Mouse (Mus musculus): ENCODE results near the gene Lhfpl2. TPM values are rescaled to one million over a fixed set of nuclear protein-coding genes. Genes with fewer than 3 reads are reported as not detected.

Lhfpl2 gene
- polyA plus RNA-seq, 1 experiment = 5.8 TPM

DNA sequence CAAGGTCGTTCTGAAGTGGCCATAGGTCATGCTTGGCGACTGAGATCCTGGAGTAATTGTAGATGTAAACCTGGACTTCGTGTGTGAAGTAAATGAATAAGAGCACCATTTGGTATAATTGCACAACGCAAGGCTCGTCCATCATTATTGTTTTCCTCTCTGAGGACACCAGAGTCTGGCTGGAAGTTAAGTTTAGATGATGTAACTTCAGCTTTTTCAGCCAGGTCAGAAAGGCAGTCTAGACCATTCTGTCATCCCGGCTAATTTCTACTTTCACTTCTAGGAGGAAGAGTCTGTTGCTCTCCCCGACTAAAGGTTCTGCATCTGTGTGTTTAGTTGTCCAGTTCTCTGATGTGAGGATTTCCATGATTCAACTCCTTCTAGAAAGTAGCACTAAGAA is 7.6 kb upstream of the Lhfpl2 start:
- TF ChIP-seq CTCF (IDR thresholded peaks at IDR 0.05; ENCODE audit: control insufficient read depth, insufficient read depth, low read length) = no peak
- TF ChIP-seq POLR2A (IDR thresholded peaks at IDR 0.05; ENCODE audit: borderline replicate concordance, control insufficient read depth, low read depth, low read length) = no peak
- no peaks in the 10 kb centered on the region; the same call in 1 of the 2 replicates for H3K4me1 ChIP-seq (ENCODE audit: control insufficient read depth, insufficient read depth, low read length)
- no peak overlapping the region for H3K27ac ChIP-seq (ENCODE audit: control insufficient read depth, insufficient read depth, low read depth, low read length, poor library complexity)
- WGBS = 14% methylated on average over 7 of the region's 7 CpGs
- no peak overlapping the region for H3K4me3 ChIP-seq (replicated peaks; ENCODE audit: control insufficient read depth, low read depth, low read length)

DNA sequence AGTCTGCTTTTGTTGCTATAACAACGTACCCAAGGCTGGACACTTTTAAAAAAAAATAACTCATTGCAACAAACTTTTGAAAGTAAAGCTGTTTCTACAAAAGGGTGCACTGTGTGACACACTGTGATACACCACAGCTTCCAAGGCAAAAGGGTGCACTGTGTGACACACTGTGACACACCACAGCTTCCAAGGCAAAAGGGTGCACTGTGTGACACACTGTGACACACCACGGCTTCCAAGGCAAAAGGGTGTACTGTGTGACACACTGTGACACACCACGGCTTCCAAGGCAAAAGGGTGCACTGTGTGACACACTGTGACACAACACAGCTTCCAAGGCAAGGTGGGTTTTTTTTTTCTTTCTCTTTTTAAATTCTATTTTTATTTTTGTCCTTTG is 6.8 kb upstream of the Lhfpl2 start:
- Histone ChIP-seq H3K4me3 (replicated peaks; ENCODE audit: control insufficient read depth, low read depth, low read length) (no peak overlapping the region), H3K27ac (ENCODE audit: control insufficient read depth, insufficient read depth, low read depth, low read length, poor library complexity) (no peak overlapping the region), H3K4me1 (ENCODE audit: control insufficient read depth, insufficient read depth, low read length) (no peaks in the 10 kb centered on the region; the same call in 1 of the 2 replicates)
- TF ChIP-seq CTCF (IDR thresholded peaks at IDR 0.05; ENCODE audit: control insufficient read depth, insufficient read depth, low read length) = no peak
- TF ChIP-seq POLR2A (IDR thresholded peaks at IDR 0.05; ENCODE audit: borderline replicate concordance, control insufficient read depth, low read depth, low read length) = no peak
- WGBS = 87% methylated on average over 3 of the region's 3 CpGs

DNA sequence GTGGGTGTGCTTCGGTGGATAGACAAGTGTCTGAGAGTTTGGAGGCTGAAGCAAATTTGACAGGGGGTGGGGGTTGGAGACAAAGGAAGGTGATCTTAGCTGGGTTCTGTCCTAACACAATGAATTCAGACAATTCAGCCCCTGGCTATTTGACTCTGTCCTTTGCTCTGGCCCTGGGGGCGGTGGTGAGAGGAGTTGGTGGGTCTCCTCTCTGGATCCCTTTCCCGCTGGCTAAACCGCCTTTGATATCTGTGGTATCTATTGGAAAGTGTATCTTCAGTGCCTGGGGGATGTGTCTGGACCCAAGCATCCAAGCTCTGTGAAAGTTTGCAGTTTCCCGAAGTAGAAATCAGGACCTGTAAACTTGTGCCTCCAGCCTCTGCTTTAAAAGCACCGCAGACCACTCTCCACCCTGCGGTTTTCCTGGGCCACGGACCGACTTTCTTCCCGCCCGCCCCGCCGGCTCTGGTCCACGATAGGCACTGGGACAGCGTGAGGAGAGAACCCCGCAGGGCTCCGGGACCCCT is 497 bp upstream of the Lhfpl2 start:
- H3K27ac ChIP-seq (ENCODE audit: control insufficient read depth, insufficient read depth, low read depth, low read length, poor library complexity) = no peak overlapping the region; the same call in 1 of the 2 replicates
- no peaks in the 10 kb centered on the region for H3K4me1 ChIP-seq (ENCODE audit: control insufficient read depth, insufficient read depth, low read length)
- no peak for TF ChIP-seq POLR2A (IDR thresholded peaks at IDR 0.05; ENCODE audit: borderline replicate concordance, control insufficient read depth, low read depth, low read length)
- TF ChIP-seq CTCF (IDR thresholded peaks at IDR 0.05; ENCODE audit: control insufficient read depth, insufficient read depth, low read length) = no peak
- peak overlapping the region; percentile 81 for H3K4me3 ChIP-seq (replicated peaks; ENCODE audit: control insufficient read depth, low read depth, low read length)
- WGBS = 13% methylated on average over 17 of the region's 17 CpGs

DNA sequence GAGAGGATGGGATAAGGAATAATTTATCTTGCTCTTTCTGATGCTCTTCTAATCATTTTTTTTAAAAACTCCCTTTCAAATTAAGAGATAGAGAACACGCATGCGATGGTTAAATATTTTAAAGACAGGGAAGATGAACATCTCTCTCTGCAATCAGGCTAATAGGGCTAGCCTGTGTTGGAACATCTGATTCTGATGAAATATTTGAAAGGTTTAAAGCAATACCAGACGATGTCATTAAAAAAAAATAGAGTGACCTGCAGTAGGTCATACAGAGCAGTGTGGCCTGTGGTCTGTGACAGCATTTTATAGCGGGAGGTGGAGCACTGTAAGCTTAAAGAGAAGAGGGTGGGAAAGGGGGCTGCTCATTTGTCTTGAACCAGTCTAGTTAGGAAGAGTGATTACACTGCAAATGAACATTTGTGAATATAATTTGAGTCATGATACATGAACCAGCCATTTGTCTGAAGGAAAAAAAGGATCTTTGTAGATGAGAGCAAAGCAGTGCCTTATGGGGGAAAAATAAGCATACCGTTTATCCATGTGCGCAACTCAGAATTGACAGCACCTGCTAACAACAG is 1.1 kb downstream of the Lhfpl2 start:
- no peak overlapping the region for H3K27ac ChIP-seq (ENCODE audit: control insufficient read depth, insufficient read depth, low read depth, low read length, poor library complexity)
- WGBS = 52% methylated on average over 6 of the region's 6 CpGs
- peak overlapping the region; percentile 81 for H3K4me3 ChIP-seq (replicated peaks; ENCODE audit: control insufficient read depth, low read depth, low read length)
- TF ChIP-seq CTCF (IDR thresholded peaks at IDR 0.05; ENCODE audit: control insufficient read depth, insufficient read depth, low read length) (no peak), POLR2A (IDR thresholded peaks at IDR 0.05; ENCODE audit: borderline replicate concordance, control insufficient read depth, low read depth, low read length) (no peak)
- H3K4me1 ChIP-seq (ENCODE audit: control insufficient read depth, insufficient read depth, low read length) = peaks cover 3% of the 10 kb centered on the region; the same call in 1 of the 2 replicates

DNA sequence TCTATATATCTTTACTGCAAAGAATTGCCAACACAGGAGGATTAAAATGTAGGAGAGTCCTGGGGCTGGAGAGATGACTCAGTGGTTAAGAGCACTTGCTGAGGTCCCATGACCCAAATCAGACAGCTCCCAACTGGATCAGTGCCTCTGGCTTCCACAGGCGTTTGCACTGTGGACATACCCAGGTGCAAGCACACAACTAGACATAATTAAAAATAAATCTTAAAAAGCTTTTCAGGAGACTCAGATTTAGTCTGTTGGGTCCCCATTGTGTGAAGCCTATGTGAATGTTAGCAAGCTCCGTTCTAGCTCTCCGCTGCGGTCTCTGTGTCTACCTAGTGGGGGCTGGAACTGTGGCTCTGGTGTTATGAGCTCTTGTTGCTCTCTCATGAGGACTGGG is 1.8 kb downstream of the Lhfpl2 start:
- TF ChIP-seq CTCF (IDR thresholded peaks at IDR 0.05; ENCODE audit: control insufficient read depth, insufficient read depth, low read length) (no peak), POLR2A (IDR thresholded peaks at IDR 0.05; ENCODE audit: borderline replicate concordance, control insufficient read depth, low read depth, low read length) (no peak)
- peaks cover 3% of the 10 kb centered on the region; the same call in 1 of the 2 replicates for H3K4me1 ChIP-seq (ENCODE audit: control insufficient read depth, insufficient read depth, low read length)
- WGBS = 87% methylated on average over 4 of the region's 4 CpGs
- H3K4me3 ChIP-seq (replicated peaks; ENCODE audit: control insufficient read depth, low read depth, low read length) = no peak overlapping the region
- H3K27ac ChIP-seq (ENCODE audit: control insufficient read depth, insufficient read depth, low read depth, low read length, poor library complexity) = no peak overlapping the region

DNA sequence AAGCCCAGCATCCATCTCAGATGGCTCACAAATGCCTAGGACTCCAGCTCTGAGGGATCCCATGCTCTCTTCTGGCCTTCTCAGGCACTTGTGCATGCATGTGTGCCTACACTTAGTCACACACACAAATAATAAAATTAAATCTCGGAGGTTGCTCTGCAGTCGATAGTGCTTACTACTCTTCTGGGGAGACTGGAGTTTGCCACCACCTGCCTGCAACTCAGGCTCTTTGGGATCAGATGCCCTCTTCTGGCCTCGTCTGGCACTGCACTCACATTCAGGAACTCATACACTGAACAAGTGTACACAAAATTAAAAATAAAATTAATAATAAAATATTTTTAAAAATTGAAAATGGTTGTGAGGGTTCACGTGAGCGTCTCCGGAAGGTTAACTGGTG is 2.2 kb downstream of the Lhfpl2 start:
- H3K4me1 ChIP-seq (ENCODE audit: control insufficient read depth, insufficient read depth, low read length) = peaks cover 3% of the 10 kb centered on the region; the same call in 1 of the 2 replicates
- no peak overlapping the region for H3K4me3 ChIP-seq (replicated peaks; ENCODE audit: control insufficient read depth, low read depth, low read length)
- TF ChIP-seq POLR2A (IDR thresholded peaks at IDR 0.05; ENCODE audit: borderline replicate concordance, control insufficient read depth, low read depth, low read length) = no peak
- TF ChIP-seq CTCF (IDR thresholded peaks at IDR 0.05; ENCODE audit: control insufficient read depth, insufficient read depth, low read length) = peak; percentile 73
- H3K27ac ChIP-seq (ENCODE audit: control insufficient read depth, insufficient read depth, low read depth, low read length, poor library complexity) = no peak overlapping the region
- WGBS = 63% methylated on average over 6 of the region's 6 CpGs

DNA sequence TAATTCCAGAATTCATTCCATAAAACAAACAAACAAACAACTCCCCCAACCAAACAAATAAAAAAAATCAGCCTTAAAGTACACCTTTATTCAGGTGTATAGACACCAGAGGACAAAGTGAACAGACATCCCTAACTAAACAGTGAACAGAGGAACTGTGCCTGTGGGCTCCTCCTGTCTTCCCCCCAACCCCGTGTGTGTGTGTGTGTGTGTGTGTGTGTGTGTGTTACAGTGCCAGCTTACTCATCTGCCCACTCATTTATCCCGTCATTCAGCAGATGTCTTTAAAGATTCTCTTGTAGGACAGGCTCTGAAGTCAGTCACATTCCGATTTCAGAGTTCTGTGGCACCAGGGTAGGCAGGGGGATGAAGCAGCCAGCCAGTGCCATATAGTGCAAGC is 2.9 kb downstream of the Lhfpl2 start:
- H3K4me1 ChIP-seq (ENCODE audit: control insufficient read depth, insufficient read depth, low read length) = peaks cover 3% of the 10 kb centered on the region; the same call in 1 of the 2 replicates
- H3K27ac ChIP-seq (ENCODE audit: control insufficient read depth, insufficient read depth, low read depth, low read length, poor library complexity) = no peak overlapping the region
- TF ChIP-seq CTCF (IDR thresholded peaks at IDR 0.05; ENCODE audit: control insufficient read depth, insufficient read depth, low read length) = no peak
- no peak for TF ChIP-seq POLR2A (IDR thresholded peaks at IDR 0.05; ENCODE audit: borderline replicate concordance, control insufficient read depth, low read depth, low read length)
- 73% methylated on average over 3 of the region's 3 CpGs for WGBS
- H3K4me3 ChIP-seq (replicated peaks; ENCODE audit: control insufficient read depth, low read depth, low read length) = no peak overlapping the region

DNA sequence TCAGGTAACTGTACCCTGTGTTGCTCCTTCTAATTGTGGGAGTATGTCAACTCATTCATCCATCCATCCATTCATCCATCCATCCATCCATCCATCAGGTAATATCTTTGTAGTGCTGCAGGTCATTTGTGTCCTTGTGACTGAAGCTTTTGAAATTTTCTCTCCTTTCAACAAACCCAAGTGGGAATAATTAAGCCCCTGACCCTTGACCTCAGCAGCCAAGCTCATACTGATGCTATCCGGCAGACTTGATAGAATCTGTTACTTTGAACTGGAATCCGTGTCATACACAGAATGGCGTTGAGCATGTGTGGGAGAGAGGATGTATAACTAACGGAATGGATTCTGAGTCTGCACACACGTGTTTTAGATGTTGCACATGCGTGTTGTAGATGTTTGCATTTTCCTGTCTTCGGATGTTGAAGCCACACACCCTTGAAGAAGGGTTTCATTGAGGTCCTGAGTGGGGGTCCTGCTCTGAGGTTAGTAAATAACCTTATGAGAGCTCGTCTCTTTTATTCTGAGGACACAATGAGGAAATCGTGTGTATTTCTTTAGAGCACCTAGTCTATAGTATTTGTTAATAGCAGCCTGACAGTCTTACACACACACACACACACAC is 3.8 kb downstream of the Lhfpl2 start:
- TF ChIP-seq CTCF (IDR thresholded peaks at IDR 0.05; ENCODE audit: control insufficient read depth, insufficient read depth, low read length) (no peak), POLR2A (IDR thresholded peaks at IDR 0.05; ENCODE audit: borderline replicate concordance, control insufficient read depth, low read depth, low read length) (no peak)
- no peak overlapping the region for H3K27ac ChIP-seq (ENCODE audit: control insufficient read depth, insufficient read depth, low read depth, low read length, poor library complexity)
- 82% methylated on average over 9 of the region's 9 CpGs for WGBS
- H3K4me3 ChIP-seq (replicated peaks; ENCODE audit: control insufficient read depth, low read depth, low read length) = no peak overlapping the region
- peaks cover 3% of the 10 kb centered on the region; the same call in 1 of the 2 replicates for H3K4me1 ChIP-seq (ENCODE audit: control insufficient read depth, insufficient read depth, low read length)
